Mouse (Mus musculus) layer of hippocampus, adult 8-10 months (tissue): ENCODE measurements around the gene Prune2. TPM values are rescaled to one million over a fixed set of nuclear protein-coding genes. Genes with fewer than 3 reads are reported as not detected.

Experiments used
- DNase-seq, 2 experiments: peaks; one replicate each; pipeline ENCODE4 v3.0.0; 2022; ENCODE audit warnings: low spot score in 2 of 2
- total RNA-seq, 4 experiments: library from RNA; stranded (reverse); gene quantifications; 2 replicates each; pipeline ENCODE4 v1.2.4; 2022

Gene Prune2
- total RNA-seq, 4 experiments from 2014 or later = 80.4 to 87.7 (median 84.4) TPM

DNA sequence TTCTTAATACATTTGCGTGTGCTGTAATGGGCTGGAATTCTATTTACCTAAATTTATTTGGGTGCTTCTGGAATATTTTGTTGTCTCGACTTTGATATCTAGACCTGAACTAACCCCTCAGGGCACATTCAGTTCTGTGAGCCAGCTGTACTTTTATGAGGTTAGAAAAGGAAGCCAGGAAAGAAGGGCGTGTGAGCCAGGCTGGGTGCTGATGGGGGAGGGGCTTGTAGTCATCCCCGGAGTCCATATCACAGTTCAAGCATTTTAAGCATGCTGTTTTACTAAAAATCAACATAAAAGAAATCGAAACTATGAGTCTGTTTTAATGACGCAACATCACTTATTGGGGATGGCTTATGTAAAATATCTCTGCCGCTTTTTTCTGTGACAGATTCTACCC is 42.0 kb downstream of the Prune2 start:
- DNase-seq = no peak

DNA sequence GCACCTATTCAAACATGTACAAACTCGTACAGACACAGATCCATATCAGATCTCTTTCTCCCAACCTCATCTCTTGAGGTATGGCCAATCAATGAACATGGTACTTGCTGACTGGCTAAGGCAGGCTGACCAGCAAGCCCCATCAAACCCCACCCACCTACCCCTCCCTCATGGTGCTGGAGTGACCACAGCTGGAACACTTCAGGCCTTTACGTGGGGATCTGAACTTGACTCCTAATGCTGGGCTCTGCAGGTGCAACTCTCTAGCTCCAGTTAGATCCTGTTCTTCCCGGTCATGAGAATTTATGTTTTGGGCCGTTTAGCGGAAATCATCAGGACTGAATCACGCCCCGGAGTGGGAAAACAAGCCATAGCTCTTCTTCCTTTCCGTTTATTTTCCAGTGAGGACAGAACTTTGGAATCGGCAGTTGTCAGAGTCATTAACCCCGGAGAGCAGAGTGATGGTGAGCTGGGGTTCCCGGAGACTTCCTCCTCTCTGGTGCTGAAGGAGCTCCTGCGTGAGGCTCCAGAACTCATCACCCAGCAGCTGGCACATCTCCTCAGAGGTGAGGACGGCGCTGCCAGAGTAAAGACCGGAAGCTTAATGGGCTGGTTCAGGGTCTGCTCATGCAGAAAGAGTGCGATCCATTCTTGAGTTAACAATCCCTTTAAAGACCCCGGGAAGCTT is 50.4 kb downstream of the Prune2 start:
- no peak for DNase-seq

DNA sequence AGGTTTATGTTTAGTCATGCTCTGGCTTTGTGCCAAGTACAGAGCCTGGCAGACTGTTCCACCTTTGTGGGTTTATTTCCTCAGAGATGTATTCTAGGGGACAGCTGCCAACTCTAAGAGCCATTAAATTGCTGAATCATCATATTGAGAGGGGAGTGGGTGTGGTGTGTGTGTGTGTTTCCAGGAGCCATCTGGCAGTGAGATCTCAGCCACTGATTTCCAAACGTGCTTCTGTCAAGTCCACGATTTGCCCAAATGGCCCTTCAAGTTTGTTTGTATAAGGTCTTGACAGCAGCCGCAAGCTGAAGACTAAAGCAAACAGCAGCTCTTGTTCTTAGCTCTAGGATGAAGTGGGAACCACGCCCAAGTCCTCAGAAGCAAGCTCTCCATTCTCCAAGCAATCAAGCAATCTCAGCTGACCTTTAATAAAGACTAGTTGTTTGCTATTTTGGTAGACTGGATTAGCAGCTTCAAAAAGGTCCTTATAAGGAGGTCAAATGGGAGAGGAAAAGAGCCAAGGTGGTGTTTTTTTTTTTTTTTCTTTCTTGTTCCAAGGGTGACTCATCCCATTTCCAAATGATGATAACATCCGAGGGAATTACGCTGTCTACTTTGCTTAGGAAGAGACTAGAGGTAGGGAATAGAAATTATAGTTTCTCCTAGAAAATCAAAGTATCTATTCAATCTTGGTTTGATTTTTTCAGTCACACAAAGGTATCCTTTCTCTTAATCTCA is 55.5 kb downstream of the Prune2 start:
- peak; percentile 15 to 37 for DNase-seq

DNA sequence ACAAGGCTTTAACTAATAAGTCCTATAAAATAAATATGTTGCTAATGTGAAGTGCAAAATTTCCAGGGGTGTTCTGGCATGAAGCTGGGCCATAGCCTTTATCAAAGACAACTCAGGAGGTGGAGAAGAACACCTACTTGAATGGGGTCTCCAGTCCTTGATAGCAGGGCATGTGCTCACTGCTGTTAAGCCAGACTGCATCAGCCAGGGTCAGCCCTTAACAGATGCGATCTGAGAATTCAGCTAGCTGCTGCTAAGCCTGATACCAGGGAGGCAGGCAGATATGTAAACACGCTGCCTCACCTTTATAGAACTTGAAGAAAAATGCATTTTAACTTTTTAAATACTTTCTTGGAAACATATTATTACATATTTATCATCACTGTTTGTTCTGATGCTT is 57.2 kb downstream of the Prune2 start:
- no peak for DNase-seq

DNA sequence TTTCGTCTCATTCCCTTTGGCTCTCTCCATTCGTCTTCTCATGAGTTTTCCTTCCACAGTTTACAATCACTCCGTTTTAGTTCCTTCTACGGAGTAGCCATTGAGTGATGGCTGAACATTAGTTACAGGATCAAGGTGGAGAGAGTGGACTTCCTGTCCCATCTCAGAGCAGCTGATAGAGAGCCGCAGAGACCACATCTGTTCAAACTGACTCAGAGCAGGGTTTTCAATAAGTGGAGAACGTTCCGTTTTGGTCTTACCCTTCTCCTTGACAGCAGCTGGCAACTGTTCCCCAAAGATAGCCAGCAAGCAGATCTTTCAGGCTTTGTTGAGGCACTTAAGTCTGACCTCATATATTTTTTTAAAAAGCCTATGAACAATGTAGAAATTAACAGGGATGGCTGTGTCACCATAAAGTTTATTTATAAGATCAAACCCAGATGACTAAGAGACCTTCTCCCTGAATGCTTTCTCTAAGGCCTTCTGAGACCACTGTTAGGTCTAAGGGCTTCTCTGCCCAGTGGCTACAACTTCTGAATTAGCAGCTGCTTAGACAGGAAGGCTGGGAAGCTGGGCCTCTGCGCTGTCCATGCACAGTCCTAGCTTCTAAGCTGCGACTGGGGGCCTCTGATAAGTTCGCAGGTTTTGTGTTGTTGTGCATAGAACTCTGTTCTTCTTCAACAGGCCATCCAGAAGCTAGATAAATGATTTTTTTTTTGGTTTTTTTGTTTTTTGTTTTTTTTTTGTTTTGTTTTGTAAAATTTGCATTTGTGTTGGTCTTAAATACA is 58.6 kb downstream of the Prune2 start:
- DNase-seq = no peak

DNA sequence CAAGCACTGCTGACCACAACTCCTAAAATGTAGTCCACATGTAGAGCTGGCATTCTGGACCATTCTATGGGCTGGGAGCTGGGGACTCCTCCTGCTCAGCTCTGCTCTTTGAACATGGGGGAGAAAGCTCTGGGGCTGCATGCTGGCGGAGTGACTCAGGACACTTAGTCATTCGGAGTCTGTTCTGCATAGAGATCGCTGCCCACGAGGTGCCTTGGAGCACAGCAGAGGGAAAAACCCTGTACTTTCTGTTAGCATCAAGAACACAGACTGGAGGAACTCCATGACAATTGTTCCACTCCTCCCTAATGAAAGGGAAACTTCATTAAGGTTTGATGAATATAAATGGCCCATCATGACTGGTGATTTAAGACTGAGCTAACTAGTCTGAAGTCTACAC is 68.8 kb downstream of the Prune2 start:
- DNase-seq = no peak

DNA sequence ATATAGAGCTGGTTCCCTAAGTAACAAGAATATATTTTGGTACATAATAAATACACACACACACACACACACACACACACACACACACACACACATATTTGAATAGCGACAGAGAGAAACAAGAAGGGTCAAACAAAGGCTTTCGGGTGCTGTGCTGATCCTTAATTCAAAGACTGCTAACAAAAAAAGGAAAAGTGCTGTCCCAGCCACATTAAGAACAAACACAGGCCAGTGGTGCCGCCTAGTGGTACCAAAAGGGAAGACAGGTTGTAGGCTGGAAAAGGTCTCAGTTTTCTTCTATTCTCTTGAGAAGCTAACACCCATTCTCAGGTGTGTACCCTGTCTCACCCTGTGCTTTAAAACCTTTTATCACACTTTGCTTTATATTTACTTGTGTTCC is 74.4 kb downstream of the Prune2 start:
- peak in 1 of 2 experiments; percentile 70 for DNase-seq

DNA sequence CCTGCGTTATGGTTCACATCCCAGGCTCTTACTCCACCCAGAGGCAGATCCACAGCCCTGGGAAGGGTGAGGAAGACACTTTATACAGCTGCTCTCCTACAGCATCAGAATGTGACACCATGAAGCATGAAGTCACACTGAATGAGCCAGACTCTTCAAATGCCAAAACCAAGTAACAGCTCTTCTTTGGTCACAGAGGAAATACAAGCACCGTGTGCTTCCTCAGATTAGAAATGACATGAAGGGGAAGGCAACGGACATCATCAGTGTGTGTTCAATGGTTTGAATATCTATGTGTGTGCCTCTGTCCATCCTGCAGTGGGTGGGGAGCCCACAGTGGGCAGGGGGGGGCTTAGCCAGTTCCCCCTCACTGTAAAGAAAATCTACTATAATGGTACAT is 76.4 kb downstream of the Prune2 start:
- no peak for DNase-seq

DNA sequence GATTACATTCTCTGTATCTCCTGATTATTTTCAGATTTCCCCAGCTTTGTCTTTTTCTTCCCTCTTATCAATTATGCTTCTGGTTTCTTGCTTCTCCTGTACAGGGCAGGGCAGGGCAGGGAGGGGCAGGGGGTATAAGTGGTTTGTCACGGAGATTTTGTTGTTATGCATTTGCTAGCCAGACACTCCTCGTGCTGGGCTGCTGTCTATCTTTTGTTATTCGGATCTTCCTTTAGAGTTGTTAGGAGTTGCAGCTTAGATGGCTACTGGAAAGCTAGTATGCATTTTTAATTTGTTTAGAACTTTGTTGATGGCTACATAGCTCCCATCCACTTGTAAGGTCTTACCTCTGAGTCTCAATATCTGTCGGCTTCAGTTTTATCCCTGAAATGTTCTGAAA is 91.0 kb downstream of the Prune2 start:
- DNase-seq = no peak

DNA sequence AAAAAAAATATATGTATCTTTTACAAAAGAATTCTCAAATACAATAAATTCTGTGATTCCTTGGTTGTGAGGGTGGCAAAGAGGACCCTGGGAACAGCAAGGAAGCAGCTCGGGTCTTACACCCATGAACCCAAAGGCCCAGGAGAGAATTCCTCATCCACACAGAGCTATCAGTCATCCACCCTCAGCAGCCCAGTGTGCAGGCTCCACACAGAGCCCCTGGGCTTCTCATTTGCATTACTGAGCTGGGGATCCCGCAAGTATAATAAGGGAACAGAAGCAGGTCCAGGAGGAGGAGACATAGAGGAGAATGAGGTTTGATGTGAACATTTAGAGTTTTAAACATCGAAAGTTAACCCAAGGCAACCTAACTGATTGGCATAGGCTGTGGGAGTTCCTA is 100.0 kb downstream of the Prune2 start:
- no peak for DNase-seq

DNA sequence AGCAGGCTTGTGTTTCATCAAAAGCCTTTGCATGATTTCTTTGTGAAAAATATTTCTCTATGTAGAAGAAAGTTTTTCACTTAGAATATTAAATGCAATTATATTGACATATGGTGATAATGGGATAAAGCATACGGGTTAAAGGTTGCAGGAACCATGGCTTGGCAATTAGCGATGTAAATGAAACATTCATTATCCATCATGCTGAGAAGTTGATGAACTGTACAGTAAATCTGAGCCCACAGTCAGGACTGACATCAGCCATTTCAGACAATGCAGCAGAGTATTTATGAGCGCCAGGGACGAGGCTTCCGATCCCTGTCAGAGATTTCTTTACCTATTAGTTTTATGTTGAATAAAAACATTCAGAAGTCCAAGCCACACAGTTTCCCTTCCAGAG is 104.2 kb downstream of the Prune2 start:
- no peak for DNase-seq

DNA sequence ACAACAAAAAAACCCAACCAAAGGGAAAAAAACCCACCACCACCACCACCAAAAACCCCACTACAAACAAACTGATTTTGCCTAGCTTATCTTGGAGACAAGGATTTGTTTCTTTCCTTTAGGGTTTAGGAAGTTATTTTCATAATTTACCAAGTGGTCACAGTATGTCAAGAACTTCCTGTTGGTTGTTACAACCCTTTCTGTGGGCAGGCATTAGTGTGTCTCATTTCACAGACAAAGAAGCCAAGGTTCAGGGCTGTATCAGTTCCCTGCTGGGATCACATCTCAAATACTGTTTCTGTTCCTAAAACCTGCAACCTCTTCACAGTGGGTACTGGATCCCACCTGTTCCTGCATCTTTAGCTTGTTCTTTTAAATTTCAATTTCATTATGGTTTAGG is 108.5 kb downstream of the Prune2 start:
- no peak for DNase-seq

DNA sequence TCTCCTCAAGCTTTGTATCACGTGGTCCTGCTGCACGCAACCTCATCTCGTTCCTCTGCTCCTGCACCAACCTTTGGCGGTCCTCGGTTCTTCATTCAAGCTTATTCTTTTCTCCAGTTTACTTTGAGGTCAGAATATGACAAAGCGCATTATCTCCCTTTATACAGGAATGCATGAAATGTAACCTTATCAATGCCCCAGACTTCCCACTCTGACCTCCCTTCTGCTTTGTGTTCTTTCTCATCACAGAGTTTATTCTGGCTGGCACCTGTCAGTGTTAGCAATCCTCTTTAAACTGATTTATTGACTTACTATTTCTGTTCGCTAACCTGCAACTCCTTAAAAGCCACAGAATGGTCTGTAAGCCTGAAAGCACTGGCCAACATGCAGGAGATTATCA is 113.1 kb downstream of the Prune2 start:
- DNase-seq = no peak

DNA sequence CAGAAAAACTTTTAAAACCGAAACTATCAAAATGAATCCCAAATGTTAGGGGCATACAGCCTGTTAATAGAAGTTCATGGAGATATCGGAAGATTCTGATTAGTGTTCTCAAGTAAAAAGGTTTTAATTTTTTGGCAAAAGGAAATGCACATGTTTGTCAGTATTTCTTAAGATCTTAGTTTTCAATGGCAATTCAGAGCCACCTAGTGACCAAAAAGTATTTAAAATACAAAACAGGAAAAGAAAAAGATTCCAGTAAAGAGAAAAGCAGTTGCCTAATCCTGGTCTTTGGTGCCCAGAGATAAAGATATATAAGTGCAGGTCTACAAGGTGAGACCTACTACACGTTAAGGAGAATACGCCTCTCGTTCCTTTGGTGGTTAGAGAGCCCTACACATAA is 115.3 kb downstream of the Prune2 start:
- no peak for DNase-seq

DNA sequence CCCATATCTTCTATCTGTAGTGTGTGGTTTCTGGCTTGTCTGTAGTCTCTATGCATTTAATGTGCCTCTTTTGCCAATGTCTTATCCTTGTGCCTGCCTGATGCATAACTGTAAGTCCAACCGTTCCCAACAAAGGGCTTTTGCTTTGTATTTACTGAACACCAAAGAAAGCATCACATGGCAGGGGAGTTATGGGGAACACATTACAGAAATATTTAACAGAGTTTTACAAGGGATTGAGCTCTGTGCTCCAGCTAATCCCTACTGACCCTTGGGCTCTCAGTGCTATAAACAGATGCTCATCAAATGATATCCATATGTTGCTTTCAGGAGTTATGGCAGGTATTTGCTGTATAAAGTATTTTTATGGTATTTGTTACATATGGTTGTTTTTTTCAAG is 116.3 kb downstream of the Prune2 start:
- DNase-seq = no peak

DNA sequence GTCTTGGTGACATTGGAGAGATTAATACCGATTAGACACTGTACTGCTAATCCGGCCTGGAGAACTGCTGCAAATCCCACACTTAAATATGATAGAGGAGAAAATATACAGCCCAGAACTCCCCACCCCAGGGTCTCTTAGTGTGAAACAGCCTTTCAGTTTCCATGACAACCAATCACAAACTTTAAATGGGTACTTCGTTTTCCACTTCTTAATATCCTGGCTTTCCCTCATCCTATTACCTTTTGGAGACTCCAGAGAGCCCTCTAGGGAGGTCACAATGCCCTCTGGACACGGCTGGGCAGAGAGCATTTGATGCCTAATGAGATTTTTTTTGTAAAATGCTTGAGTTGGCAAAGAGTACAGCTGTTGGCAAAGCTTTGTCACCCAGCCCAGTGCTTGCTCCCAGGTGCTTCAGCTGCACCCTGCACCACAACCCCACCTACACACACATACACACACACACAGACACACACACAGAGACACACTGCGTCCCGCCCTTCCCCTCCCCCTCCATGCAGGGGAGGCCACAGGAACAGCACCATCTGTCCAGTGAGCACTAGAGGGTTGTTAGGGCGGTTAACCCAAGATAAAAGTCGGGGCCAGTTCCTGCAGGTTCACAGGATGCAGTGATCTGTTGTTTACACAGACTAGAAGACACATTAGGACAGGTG is 122.9 kb downstream of the Prune2 start:
- no peak for DNase-seq

DNA sequence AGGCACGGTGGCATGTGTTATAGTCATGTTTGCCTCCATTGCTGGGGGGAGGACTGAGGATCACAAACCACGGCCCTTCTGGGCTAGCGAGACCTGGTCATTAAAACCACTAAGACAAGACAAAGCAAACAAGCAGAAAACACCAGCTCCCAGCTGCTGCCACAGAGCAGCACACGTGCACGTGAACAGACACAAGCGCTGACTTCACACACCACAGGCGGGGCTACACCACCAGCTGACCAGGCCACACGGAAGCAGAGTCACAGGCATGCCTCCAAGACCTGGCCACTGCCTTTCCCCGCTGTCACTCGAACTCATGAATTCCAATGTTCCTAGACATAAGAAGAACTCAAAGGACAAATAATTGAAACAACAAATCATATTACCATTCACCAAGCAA is 125.5 kb downstream of the Prune2 start:
- no peak for DNase-seq

DNA sequence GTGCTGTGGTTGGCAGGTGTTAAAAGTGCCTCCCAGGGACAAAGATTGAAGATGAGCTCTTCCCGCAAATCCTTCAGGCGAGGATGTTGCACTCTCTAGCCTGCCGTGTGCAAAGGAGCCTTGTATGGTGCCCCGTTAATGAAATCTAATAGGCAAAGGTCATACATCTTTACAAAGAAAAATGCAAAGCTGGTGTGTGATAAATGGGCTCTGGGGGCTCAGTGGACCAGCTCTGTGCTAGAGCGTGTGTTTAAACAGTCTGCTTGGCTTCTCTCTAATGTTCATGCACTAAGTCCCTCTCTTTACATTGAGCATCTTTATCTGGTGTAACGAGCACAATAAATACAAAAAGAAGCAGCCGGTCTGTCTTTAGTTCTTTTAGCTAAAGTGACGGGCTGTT is 138.1 kb downstream of the Prune2 start:
- no peak for DNase-seq

DNA sequence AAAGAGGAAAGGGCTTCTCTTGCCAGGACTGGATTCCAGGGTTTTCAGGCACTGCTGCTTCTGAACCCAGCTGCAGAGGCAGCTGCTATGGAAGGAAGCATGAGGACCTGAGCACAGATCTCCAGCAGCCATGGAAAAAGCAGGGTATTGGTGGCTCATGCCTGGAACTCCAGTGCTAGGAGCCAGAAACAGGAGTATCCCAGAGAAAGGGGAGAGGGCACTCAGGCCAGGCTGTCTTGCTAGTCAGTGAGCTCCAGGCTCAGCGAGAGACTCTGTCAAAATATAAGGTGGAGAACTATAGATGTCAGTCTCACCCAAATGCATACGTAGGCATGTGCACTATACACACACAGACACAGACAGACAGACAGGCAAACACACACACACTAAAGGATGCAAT is 140.4 kb downstream of the Prune2 start:
- no peak for DNase-seq

DNA sequence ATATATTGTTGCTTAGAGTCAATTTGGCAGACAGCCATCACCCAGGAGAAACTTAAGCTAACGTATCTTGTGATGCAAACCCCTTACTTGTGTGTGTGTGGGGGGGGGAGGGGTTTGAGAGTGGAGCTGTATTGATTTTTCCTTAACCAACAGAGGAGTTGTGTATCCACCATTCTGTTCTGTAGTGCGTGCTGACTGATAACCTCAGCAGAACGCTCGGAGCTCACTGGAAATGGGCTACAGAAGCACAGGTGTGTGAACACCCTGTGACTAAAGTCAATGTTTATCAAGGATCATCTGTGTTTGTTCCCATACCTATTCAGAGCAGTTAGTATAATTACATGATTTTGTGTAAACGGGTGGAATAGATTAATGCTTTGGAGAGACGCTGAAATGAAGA is 141.3 kb downstream of the Prune2 start:
- no peak for DNase-seq

DNA sequence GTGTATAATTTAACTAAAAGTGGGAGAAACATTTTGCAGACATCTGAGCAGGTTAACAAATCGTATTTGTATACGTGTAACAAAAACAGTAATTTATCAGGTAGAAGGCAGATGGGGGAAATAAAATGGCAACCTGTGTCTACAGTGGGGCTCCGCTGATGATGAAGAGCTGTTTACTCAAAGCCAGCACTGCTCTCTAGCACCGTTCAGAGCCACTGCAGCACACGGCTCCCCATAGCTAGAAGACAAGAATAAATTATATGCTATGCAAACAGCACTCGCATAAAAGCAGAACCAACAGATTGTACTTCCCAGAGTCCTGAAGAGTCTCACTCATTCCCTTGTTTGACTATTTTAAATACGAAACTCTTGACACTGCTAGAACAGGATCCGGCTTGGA is 152.9 kb downstream of the Prune2 start:
- no peak for DNase-seq
